Mouse (Mus musculus) MEL (cell line): ENCODE measurements around the gene Sla2.

Experiments used
- CHD1 ChIP-seq: IDR thresholded peaks from 2 replicates; pipeline ENCODE4 v1.6.1; 2012; ENCODE audit warnings: low read depth, mild to moderate bottlenecking, inconsistent platforms, low read length, improper control_type of control experiment
- CTCF ChIP-seq, 3 experiments: IDR thresholded peaks in 2 of 3; conservative IDR thresholded peaks in 1 of 3; 2 replicates each; pipeline ENCODE4 v1.5.1; 2011 to 2012; ENCODE audit warnings: low read length in 3 of 3, low read depth in 2 of 3, mild to moderate bottlenecking in 2 of 3, improper control_type of control experiment in 1 of 3, inconsistent platforms in 1 of 3, mixed read lengths in 1 of 3, moderate library complexity in 1 of 3; ENCODE audit not compliant: control insufficient read depth in 1 of 3, insufficient read depth in 1 of 3, poor library complexity in 1 of 3, severe bottlenecking in 1 of 3
- E2F4 ChIP-seq: IDR thresholded peaks from 2 replicates; pipeline ENCODE4 v1.6.1; 2011; ENCODE audit warnings: low read depth, low read length, improper control_type of control experiment, borderline replicate concordance
- EP300 ChIP-seq, 2 experiments: IDR thresholded peaks; 2 replicates each; pipeline ENCODE4 v1.6.1; 2011; ENCODE audit warnings: improper control_type of control experiment in 2 of 2, low read length in 2 of 2, low read depth in 1 of 2, mild to moderate bottlenecking in 1 of 2
- HCFC1 ChIP-seq: IDR thresholded peaks from 2 replicates; pipeline ENCODE4 v1.6.1; 2012; ENCODE audit warnings: low read depth, mild to moderate bottlenecking, inconsistent platforms, low read length, improper control_type of control experiment, moderate library complexity
- MAFK ChIP-seq: IDR thresholded peaks from 2 replicates; pipeline ENCODE4 v1.6.1; 2011; ENCODE audit warnings: low read depth, mild to moderate bottlenecking, low read length, improper control_type of control experiment, borderline replicate concordance
- MAX ChIP-seq: IDR thresholded peaks from 2 replicates; pipeline ENCODE4 v1.6.1; 2011; ENCODE audit warnings: low read length, improper control_type of control experiment
- RCOR1 ChIP-seq: IDR thresholded peaks from 2 replicates; pipeline ENCODE4 v1.6.1; 2012; ENCODE audit warnings: low read depth, mild to moderate bottlenecking, inconsistent platforms, low read length, improper control_type of control experiment
- TBP ChIP-seq: IDR thresholded peaks from 2 replicates; pipeline ENCODE4 v1.8.0; 2011; ENCODE audit warnings: low read depth, low read length, improper control_type of control experiment
- ZNF384 ChIP-seq: IDR thresholded peaks from 2 replicates; pipeline ENCODE4 v1.6.1; 2012; ENCODE audit warnings: low read depth, mild to moderate bottlenecking, inconsistent platforms, low read length, improper control_type of control experiment

DNA sequence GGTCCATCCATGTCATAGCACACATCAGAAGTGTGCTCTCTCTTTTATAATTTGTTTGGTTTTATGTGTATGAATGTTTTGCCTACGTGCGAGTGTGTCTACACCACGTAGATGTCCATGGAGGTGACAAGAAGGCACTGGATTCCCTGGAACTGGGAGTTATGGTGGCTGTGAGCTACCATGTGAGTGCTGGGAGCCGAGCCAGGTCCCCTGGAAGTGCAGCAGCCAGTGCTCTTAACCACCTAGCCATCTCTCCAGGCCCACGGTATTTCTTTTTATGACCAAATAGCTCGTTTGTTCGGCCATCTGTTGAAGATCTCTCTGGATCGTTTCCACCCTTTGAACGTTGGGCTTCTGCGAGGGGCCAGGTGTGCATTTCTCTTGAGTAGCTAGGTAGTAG lies 43.7 kb downstream of the Sla2 start:
- TF ChIP-seq CHD1 (no peak), RCOR1 (no peak), CTCF (IDR thresholded peaks at IDR 0.05 in 2 of 3, conservative IDR thresholded peaks at IDR 0.05 in 1 of 3; ENCODE audit: control insufficient read depth in 1 of 3, insufficient read depth in 1 of 3, low read depth in 2 of 3, low read length in 3 of 3, poor library complexity in 1 of 3, severe bottlenecking in 1 of 3) (no peak), EP300 (IDR thresholded peaks at IDR 0.05; ENCODE audit: low read depth in 1 of 2, low read length in 2 of 2) (no peak), MAFK (no peak), ZNF384 (no peak), HCFC1 (no peak), E2F4 (no peak), TBP (no peak), MAX (no peak)
